Mouse (Mus musculus) mature B cell (primary cell): Measurements from ENCODE around the gene Il15ra.

Experiments
- in situ Hi-C: fragments of 300-500 bp; cut with MboI; formaldehyde crosslinking; loops from 2 replicates; pipeline ENCODE4 v1.14.3; 2019

Il15ra gene

DNA sequence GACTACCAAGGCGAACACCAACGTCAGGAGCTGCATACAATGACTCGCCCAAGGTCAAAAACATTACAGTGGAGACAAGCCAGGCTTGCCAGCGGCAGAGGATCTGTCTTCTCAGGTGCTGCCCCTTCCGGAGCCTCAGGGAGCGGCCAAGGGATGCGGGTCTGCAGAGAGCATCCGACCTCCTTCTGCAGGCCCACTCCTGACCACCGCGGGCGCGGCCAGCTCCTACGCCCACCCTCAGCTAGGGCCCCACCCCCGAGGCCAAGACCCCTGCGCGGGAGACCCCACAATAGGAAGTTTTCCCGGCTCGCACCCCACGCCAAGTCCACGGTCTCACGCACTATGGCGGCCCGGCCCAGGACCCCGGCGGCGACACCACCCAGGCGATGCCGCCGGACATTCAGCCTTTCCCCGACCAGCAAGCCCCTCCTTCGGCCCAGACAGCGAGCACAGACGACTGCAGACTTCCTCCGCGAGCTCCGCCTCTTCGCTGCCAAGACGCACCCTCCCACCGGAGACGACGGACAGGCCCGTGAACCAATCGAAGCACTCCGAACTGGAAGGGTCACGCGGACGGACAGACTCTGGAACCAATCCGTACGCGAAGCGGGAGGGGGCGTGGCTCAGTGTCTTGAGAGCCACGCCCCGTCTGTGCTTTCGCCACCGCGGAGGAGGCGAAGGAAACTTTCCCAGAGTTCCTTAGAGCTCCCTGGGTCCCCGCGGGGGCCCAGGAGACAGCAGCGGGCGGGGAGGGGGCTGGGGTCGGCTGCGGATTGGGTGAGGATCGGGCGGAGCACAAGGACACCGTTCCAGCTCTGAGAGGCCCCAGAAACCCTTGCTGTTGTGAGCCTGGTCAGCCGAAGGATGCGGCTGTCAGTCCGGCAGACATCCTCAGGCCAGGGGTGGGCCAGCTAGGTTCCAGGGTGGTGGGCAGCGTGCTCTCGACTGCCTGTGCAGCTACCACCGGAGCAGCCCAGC, 72.3 kb downstream of the Il15ra start, which contains the start of the genes Fbh1 and Ankrd16:
TSS of gene Fbh1 (minus strand) at position 492 of the 978 bp plus-strand sequence.
TSS of gene Ankrd16 (plus strand) at position 786 of the 978 bp plus-strand sequence.
- in situ Hi-C loops = no loop called here

DNA sequence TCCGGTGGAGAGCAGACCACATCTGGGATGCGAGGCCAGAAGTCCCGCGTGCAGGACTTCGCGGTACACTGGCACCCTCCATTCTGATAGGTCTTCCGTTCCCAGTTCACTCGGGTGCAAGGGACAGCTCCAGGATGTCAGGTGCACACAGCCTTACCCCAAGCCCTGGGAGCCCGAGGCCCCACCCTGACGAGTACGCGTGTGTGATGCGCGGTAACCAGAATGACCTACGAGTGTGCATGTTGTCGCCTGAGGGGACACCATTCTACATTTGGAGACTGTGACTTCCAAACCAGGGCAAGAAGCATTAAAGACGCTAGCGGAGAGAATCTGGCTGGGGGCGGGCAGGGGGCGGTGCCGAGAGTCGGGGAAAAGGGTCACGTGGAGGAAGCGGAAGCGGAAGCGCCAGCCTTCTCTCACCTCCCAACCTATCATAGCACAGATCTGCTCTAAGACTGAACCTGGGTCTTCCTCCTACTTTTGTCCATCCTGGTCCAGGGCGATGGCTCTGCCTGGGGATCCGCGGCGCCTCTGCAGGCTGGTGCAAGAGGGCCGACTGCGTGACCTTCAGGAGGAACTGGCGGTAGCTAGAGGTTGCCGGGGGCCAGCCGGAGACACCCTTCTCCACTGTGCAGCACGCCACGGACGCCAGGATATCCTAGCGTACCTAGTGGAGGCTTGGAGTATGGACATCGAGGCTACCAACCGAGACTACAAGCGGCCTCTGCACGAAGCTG, 73.2 kb downstream of the Il15ra start:
- in situ Hi-C loops = no loop called here
